Mouse (Mus musculus) lung, postnatal 36 days (tissue): Measurements from ENCODE around the gene Plcxd1.
"Not testable (repeated sequence)": the region's sequence is repeated elsewhere in the genome, so short reads cannot be mapped to it uniquely, and the experiment has no call there.

Source experiments
- DNase-seq: peaks from one replicate; pipeline ENCODE4 v3.0.0; 2022; ENCODE audit warnings: mixed read lengths

Gene Plcxd1

DNA sequence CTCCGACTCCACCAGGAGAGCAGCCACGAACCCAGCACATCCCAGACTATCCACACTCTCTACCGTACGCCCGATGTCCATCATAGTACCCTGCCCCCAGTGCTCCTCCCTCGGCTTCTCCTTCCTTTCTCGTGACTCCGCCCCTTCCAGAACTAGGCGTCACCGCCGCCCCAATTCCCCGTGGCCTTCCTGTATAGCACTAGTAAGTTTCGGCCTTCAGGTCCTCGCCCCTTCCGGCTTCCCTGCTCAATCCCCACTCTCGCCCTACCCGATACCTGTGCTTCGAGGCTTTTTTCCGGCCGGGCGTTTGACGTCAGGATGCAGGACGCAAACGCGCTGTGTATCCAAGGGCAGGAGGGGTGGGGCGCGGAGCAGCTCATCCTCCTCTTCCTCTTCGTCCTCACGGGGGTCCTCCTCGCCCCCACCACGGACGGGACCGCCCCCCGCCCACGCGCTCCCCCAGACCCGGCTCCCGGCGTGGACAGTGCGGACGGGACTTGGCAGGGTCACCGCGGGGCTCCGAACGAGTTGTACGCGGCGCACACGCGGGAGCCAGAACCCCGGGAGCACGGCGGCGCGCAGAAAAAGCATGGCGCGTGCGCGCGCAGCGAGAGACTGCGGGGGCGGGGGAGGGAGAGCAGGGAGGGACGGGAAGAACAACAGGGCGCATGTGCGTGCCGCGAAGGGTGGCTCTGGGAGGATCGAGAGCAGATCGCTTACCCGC, 8.0 kb downstream of the Plcxd1 start, which contains the start of gene Gtpbp6:
Gtpbp6 (minus strand) TSS at position 617 of the 724 bp plus-strand sequence.
- peak; percentile 97 for DNase-seq

DNA sequence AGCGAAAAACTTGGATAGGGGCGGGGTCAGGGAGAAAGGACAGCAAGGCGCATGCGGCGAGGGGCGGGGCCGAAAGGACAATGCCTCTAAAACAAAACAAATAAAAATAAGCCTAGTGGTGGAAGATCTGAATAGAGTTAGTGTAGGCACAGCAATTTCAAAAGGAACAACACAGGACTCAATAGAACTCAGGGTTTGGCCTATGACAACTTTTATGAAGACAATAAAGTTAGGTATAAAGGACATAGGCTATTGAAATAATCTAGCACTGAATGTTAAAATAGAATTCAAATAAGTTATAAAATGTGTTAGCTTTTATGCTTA, 8.5 kb downstream of the Plcxd1 start:
- peak; percentile 98 for DNase-seq

DNA sequence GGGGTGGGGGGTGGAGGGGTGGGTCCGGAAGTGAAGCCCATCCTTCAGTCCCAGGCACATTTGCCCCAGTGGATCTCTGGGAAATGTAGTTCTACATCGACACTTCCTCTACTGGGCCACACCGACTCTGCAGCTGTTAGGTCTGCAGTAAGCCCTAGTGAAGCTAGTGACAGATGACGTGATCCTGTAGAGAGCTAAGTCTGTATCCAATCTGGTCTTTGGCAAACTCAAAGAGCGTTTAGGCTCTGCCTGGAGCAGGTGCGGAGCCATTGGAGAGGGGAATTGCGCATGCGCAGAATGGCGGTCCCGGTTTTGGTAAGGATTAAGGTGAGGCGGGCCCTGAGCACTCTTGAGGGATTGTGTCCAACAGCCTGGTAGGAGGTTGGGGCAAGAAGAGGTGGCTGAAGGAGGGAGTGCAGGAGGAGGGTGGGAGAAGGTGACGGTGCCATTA, 10.2 kb downstream of the Plcxd1 start, which contains the start of gene Zfp605:
Zfp605 (plus strand) TSS at position 102 of the 451 bp plus-strand sequence.
- peak; percentile 94 for DNase-seq

DNA sequence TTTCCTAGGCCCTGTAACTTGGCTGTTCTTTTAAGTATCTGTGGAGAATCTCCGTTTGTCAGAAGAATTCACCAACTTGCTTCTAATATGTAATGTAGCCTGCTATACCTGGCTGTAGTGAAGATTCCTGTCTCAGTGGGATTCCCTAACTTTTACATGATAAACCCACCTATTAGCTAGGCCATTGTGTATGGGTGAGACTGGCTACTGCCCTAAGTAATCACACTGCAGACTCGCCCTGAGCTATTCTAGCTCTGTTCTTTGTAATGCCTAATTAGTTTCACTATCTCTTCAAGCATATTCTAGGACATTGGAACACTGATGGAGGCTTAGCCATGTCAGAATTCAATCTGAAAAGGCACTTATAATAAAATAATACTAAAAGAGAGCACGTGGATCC, 22.6 kb downstream of the Plcxd1 start:
- DNase-seq, result not testable (repeated sequence)

DNA sequence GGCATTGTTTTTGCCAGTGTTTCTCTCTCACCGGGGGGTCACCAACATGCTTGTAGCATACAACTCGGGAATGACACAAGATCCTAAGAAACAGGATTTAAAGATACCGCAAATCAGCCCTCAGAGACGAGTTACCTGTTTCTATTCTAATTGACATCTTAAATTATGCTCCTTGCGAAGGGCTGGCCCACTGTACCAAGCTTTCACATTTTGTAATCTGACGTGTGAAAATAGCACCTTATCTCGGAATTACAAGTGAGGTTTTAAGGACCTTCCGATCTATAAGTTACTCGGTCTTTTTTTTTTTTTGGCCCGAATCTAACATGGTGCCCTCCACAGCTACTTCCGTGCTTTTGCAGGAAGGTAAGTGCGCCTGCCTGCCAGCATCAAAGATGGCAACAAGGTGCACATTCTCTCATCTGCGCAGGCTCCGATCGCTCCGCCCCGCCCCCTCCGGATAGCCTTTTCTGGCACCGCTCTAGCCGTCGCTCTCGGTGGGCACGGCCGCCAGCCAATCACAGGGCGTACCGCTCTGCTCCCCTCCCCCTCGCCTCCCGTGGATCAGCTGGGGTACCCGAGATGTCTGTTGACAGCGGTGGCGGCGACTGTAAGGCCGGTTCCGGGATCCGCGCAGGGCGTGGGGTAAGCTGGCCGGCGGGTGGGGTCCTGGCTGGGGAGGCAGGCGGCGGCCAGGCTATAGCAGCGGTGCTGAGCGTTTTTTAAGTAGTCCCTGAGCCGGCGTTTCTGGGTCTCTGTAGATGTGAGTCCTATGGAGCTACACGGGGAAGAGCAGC, 35.7 kb downstream of the Plcxd1 start, which contains the start of gene Chfr:
Chfr (plus strand) TSS at position 550 of the 794 bp plus-strand sequence.
- DNase-seq, result peak; percentile 100

DNA sequence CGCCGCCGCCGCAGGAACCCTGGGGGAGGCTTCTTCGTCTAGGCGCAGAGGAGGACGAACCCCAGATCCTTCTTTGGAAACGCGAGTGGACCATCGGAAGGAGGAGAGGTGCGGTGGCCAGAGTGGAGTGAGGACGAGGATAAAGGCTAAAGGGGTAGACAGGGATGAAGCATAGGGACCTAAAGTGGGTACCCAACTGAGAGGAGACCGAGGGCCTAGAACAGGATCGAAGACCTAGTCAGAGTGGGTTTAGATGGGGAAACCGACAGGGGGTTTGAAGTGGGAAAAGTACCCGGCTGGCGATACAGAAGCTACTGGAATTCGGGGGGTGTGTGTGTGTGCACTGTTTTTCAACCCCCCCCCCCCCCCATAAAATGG, 36.3 kb downstream of the Plcxd1 start:
- peak; percentile 2 for DNase-seq

DNA sequence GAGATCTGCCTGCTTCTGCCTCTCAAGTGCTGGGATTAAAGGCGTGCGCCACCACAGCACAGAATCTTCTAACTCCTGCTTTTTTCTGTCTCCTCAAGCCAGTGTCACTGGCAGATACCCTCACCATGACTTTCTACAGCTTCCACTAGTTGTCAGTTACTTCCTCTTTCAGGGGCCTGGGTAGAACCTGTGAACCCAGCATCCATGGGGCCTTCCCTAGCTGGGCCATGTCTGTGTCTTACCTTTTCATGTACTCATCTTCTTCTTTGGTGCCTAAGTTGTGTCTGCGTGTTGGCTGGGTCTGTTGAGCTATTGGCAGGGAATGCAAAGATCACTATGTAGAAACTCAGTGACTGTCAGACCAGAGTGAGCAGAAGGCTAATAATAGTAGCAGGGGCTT, 38.0 kb downstream of the Plcxd1 start:
- DNase-seq, result no peak

DNA sequence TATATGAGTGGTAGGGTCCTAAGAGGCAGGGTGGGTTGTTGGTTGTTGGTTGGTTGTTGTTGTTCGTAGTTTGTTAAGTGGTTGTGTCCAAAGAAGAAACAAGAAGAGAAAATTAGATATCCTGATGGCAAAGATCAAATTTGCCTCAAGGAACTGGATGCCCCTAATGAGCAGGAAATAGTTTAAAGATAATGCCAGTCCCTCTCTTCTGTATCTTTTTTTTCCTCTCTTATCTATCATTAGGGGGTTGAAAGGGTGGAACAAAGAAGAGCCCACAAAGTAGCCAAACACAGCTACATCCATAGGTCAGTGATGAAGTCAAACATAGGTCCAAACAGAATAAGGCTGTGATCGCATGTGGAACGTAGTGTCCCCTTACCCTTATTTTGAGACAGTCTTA, 39.6 kb downstream of the Plcxd1 start:
- DNase-seq, result no peak

DNA sequence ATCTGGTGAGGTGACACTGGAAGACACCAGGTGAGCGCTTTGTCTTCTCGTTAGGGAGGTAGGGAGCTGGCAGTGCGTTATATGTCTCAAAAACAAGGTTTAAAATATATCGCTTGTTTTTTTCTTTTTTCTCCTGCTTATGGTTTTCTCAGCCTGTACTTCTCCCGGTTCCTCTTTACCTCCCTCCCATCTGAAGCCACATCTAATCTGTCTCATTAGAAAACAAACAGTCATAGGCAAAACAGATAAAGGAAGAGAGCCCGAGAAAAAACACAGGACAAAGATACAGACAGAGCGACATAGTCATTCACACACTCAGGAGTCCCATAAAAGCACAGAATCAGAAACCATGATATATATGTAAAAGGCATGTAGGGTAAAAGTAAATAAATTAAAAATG, 40.7 kb downstream of the Plcxd1 start:
- no peak for DNase-seq

DNA sequence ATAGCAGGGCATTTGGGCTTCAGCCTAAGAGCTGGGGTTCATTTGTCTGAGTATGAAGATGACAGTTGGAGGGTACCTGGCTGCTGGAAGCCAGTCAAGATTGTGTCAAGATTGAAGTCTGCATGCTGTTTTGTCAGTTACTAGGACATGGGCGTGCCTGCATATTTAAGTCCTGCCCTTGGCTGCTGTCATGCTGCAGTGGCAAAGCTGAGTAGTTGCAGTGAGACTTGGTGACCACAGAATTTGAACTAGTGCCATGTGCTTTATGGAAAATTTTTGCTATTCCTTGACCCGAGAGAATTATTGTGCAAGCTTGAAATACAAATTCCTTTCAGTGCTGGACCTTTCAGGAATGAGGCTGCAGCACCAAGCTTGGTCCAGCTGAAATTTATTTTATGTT, 42.5 kb downstream of the Plcxd1 start:
- peak; percentile 52 for DNase-seq

DNA sequence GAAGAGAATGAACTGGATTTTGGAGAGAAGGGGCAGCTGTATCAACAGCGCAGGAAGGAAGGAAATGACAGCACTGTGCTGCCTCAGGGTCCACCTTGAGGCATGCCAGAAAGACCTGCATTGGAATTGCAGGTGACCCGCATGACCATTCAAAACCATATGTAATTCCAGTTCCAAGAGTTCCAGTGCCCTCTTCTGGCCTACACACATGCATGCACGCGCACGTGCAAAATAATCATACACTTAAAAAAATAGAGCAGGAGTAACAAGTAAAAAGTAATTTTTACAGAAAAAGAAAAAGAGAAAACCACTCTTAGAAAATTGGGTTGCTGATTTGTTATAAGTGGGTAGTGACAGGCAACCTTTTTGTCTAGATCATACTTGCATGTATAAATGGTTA, 43.2 kb downstream of the Plcxd1 start:
- peak; percentile 39 for DNase-seq
